Mouse (Mus musculus) G1E (cell line): ENCODE data around the gene Gstm3.
"Not testable (repeated sequence)": the region's sequence is repeated elsewhere in the genome, so short reads cannot be mapped to it uniquely, and the experiment has no call there.

Experiments
- CTCF ChIP-seq: IDR thresholded peaks from 2 replicates; pipeline ENCODE4 v1.5.1; 2012; ENCODE audit warnings: low read depth, low read length, inconsistent platforms, mixed read lengths
- GATA1 ChIP-seq: IDR thresholded peaks from 2 replicates; pipeline ENCODE4 v1.6.1; 2012; ENCODE audit warnings: borderline replicate concordance, low read length, inconsistent platforms, mixed read lengths
- POLR2AphosphoS5 ChIP-seq: IDR thresholded peaks from 2 replicates; pipeline ENCODE4 v1.6.1; 2012; ENCODE audit warnings: low read depth, low read length, inconsistent platforms; ENCODE audit not compliant: insufficient replicate concordance
- TAL1 ChIP-seq: conservative IDR thresholded peaks from 2 replicates; pipeline ENCODE4 v1.6.1; 2012; ENCODE audit warnings: low read depth, low read length, inconsistent platforms, mixed read lengths

DNA sequence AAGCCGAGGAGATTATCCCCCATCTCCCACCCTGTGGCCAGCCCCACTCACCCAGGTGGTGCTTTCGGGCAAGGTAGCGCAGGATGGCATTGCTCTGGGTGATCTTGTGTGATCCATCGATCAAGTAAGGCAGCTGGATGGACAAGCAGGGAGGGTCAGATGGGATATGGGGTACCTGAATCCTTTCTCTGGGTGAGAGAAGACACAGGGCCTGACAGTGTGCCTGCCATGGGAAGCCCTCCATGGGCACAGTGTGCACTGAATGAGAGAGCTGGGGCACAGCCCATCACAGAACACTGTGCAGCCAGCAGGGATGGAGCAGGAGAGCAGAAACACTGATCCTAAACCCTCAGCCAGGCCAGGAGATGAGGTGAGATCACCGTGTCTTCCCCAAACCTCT, 47.4 kb upstream of the Gstm3 start:
- TF ChIP-seq CTCF, TAL1, GATA1, POLR2AphosphoS5: not testable (repeated sequence)
